Mouse (Mus musculus): ENCODE measurements around the gene Bag6. TPM values are rescaled to one million over a fixed set of nuclear protein-coding genes. Genes with fewer than 3 reads are reported as not detected.

Gene Bag6
- total and polyA plus RNA-seq, 3 experiments: 26.0 to 152 (median 73.0) TPM

DNA sequence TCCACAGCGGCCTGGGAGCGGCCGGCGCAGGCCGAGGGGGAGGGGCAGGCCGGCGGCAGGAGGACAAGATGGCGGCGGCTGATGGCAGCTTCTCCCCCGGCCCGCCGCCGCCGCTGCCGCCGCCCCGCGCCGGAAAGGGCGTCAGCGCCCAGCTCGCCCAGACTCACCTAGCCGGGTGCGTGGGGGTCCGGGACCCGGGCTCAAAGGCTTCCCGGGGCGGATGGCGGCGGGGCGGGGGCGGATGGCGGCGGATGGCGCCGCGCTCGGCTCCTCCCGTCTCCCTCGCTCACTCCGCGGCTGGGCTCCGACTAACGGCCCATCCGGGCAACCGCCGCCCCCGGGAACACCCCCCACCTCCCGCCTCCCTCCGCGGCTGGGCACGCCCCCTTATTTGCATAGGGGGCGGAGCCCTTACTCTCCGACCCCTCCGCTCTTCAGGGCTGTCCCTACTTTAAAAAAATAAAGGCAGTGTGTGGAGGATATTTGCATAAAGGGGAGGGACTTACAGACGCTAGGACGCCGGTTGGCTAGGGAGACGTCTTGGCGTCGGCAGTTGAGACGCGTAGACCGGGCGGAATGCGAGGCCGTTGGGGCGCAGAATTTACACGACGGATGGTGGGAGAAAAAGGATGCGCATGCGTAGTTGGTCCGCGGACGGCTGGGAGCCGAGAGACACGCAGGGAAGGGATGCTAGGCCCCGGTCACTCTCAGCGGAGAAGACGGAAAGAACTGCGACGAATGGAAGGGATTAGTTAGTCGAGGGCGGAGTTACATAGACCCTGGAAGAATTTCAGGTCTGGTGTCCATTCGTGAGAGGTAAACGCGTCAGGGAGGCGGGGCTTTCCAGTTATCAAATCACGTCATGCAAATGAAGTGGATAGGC lies 29.8 kb downstream of the Bag6 start, which contains the start of gene Prrc2a:
Gene Prrc2a (minus strand): TSS at position 330 of the 883 bp plus-strand sequence.
- dilution Hi-C loops (cut with MboI; ENCODE audit: extremely low pct_ligation_motif_present, extremely low pct_unique_long_range_greater_than_20kb, low sequenced_read_pairs): no loop called here

More for the DNA sequence above, 29.8 kb downstream of the Bag6 start, which contains the start of gene Prrc2a:
- in situ Hi-C loops (cut with MboI; ENCODE audit: low pct_ligation_motif_present, low pct_unique_long_range_greater_than_20kb, low sequenced_read_pairs): no loop called here
- TF ChIP-seq MXI1 (IDR thresholded peaks at IDR 0.05; ENCODE audit: low read depth, low read length): peak; percentile 60; the same call in 1 of the 2 replicates
- peak; percentile 78 for TF ChIP-seq KAT2A (IDR thresholded peaks at IDR 0.05; ENCODE audit: insufficient replicate concordance, low read length)
- peak; percentile 85 for TF ChIP-seq HCFC1 (IDR thresholded peaks at IDR 0.05; ENCODE audit: low read depth, low read length)
- no peak for TF ChIP-seq SMC3 (IDR thresholded peaks at IDR 0.05; ENCODE audit: low read depth, low read length)
- 0 out of 2 replicates have a peak, but pooled peaks have one; percentile 37 for TF ChIP-seq POLR2AphosphoS2 (IDR thresholded peaks at IDR 0.05; ENCODE audit: low read depth, low read length)
- TF ChIP-seq USF2 (conservative IDR thresholded peaks at IDR 0.05; ENCODE audit: low read depth, low read length): no peak
- peak; percentile 77 for TF ChIP-seq TCF12 (IDR thresholded peaks at IDR 0.05; ENCODE audit: low read depth, low read length)
- no peak for TF ChIP-seq RAD21 (IDR thresholded peaks at IDR 0.05; ENCODE audit: low read depth, low read length)
- TF ChIP-seq SIN3A (IDR thresholded peaks at IDR 0.05; ENCODE audit: low read length): peak; percentile 75
- TF ChIP-seq ELF1 (IDR thresholded peaks at IDR 0.05; ENCODE audit: low read depth, low read length): peak; percentile 68; the same call in 1 of the 2 replicates
- TF ChIP-seq NRF1 (IDR thresholded peaks at IDR 0.05; ENCODE audit: low read depth, low read length): peak; percentile 94
- TF ChIP-seq PAX5 (IDR thresholded peaks at IDR 0.05; ENCODE audit: low read length): no peak
- TF ChIP-seq UBTF (IDR thresholded peaks at IDR 0.05; ENCODE audit: low read depth, low read length): no peak; the same call in none of the 2 replicates
- no peak for TF ChIP-seq JUN (IDR thresholded peaks at IDR 0.05; ENCODE audit: insufficient read depth, low read depth, low read length)
- TF ChIP-seq EP300 (IDR thresholded peaks at IDR 0.05; ENCODE audit: low read length): no peak
- no peak; the same call in 1 of the 2 replicates for TF ChIP-seq IRF4 (IDR thresholded peaks at IDR 0.05; ENCODE audit: low read depth, low read length)
- no peak for TF ChIP-seq MAFK (IDR thresholded peaks at IDR 0.05; ENCODE audit: insufficient replicate concordance, low read length)
- peak; percentile 94 for TF ChIP-seq MAZ (IDR thresholded peaks at IDR 0.05; ENCODE audit: low read depth, low read length)
- peak; percentile 33; the same call in 1 of the 2 replicates for TF ChIP-seq MAX (IDR thresholded peaks at IDR 0.05; ENCODE audit: low read length)
- TF ChIP-seq NELFE (IDR thresholded peaks at IDR 0.05; ENCODE audit: low read depth, low read length): peak; percentile 81
- TF ChIP-seq MYC (IDR thresholded peaks at IDR 0.05; ENCODE audit: low read depth, low read length): no peak; the same call in 1 of the 2 replicates
- no peak for TF ChIP-seq ETS1 (conservative IDR thresholded peaks at IDR 0.05; ENCODE audit: low read depth, low read length)
- TF ChIP-seq RCOR1 (conservative IDR thresholded peaks at IDR 0.05; ENCODE audit: low read depth, low read length): no peak
- no peak for TF ChIP-seq GABPA (IDR thresholded peaks at IDR 0.05; ENCODE audit: insufficient replicate concordance, low read depth, low read length)
- TF ChIP-seq ZNF384 (IDR thresholded peaks at IDR 0.05; ENCODE audit: low read depth, low read length): peak; percentile 94
- TF ChIP-seq ZMIZ1 (IDR thresholded peaks at IDR 0.05; ENCODE audit: low read depth, low read length): peak; percentile 90
- no peak for TF ChIP-seq CHD1 (IDR thresholded peaks at IDR 0.05; ENCODE audit: low read depth, low read length)
- no peak; the same call in 1 of the 2 replicates for TF ChIP-seq MEF2A (IDR thresholded peaks at IDR 0.05; ENCODE audit: borderline replicate concordance, low read depth, low read length)
- TF ChIP-seq CHD2 (IDR thresholded peaks at IDR 0.05; ENCODE audit: low read length): no peak
- TF ChIP-seq USF1 (IDR thresholded peaks at IDR 0.05; ENCODE audit: low read depth, low read length): no peak
- TF ChIP-seq ZC3H11A (IDR thresholded peaks at IDR 0.05; ENCODE audit: low read depth, low read length): no peak
- peak; percentile 92; the same call in 1 of the 2 replicates for TF ChIP-seq TBP (conservative IDR thresholded peaks at IDR 0.05; ENCODE audit: low read depth, low read length)
- TF ChIP-seq ZKSCAN1 (IDR thresholded peaks at IDR 0.05; ENCODE audit: borderline replicate concordance, low read depth, low read length): no peak
- TF ChIP-seq CTCF (conservative IDR thresholded peaks at IDR 0.05 in 1 of 2, IDR thresholded peaks at IDR 0.05 in 1 of 2; ENCODE audit: low read depth in 2 of 2, low read length in 2 of 2): no peak
- no peak for TF ChIP-seq JUND (conservative IDR thresholded peaks at IDR 0.05; ENCODE audit: low read depth, low read length)
- TF ChIP-seq POLR2A (IDR thresholded peaks at IDR 0.05; ENCODE audit: low read depth, low read length): peak; percentile 78; the same call in 1 of the 2 replicates
- TF ChIP-seq E2F4 (IDR thresholded peaks at IDR 0.05; ENCODE audit: insufficient replicate concordance, low read depth, low read length): no peak
- peak; percentile 11; the same call in 1 of the 2 replicates for TF ChIP-seq BHLHE40 (IDR thresholded peaks at IDR 0.05; ENCODE audit: low read depth, low read length)
- peak within 1 kb of the TSS; percentile 97 for H3K27ac ChIP-seq (ENCODE audit: insufficient read depth, low read depth)
- no peaks in the 10 kb centered on the region for H3K9me3 ChIP-seq (replicated peaks; ENCODE audit: low read length)
- H3K4me1 ChIP-seq (ENCODE audit: control insufficient read depth in 1 of 2, insufficient read depth in 2 of 2): peaks cover 6 to 38% of the 10 kb centered on the region in 2 experiments
- H3K27me3 ChIP-seq (replicated peaks): no peaks in the 10 kb centered on the region
- peak; percentile 99 for DNase-seq (ENCODE audit: extremely low read depth)
- H3K9ac ChIP-seq (ENCODE audit: insufficient read depth, low read depth): peak within 1 kb of the TSS; percentile 95
- peaks cover 22 to 38% of the 10 kb centered on the region in 2 experiments for H3K36me3 ChIP-seq (replicated peaks in 1 of 2; ENCODE audit: control insufficient read depth in 1 of 2, insufficient read depth in 1 of 2, low read length in 1 of 2)
- peaks cover 52% of the 10 kb centered on the region for H3K79me2 ChIP-seq (replicated peaks; ENCODE audit: control insufficient read depth, extremely low read depth, insufficient read depth, poor library complexity, severe bottlenecking)
- peak within 1 kb of the TSS; percentile 88 to 97 (median 92) for H3K4me3 ChIP-seq (replicated peaks in 1 of 3; ENCODE audit: low read depth in 2 of 3, low read length in 2 of 3, poor library complexity in 1 of 3)
- peak within 1 kb of the TSS; percentile 84 for H3K4me2 ChIP-seq (ENCODE audit: insufficient read depth, low read depth, poor library complexity, severe bottlenecking)
